ENCODE assay signal across 24 mouse cellular contexts in the genomic region with DNA sequence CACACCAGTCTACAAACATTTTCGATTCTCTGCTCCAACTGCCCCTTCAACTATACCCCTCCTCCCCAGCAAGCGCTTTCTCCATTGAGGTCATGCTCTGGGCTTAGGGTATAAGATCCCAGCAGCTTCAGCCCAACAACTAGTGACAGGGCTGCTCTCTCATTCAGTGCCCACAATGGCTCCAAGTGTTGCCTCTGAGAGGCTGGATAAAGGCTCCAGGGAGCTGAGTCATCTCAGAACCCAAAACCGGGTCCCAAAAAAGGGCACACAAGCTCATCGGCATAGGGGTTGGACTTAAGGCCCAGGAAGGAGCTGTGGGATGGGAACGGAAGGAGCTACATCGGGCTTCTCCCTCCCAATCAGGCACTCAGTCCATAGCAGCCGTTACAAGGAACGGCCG. TPM values are rescaled to one million over a fixed set of nuclear protein-coding genes. Genes with fewer than 3 reads are reported as not detected.
"Had no signal": no experiment of that assay in that cellular context is flagged by ENCODE, and none has a peak within 500 bp of the region (broad histone marks: within the 10 kb centered on the region; RNA-seq: fewer than 3 reads in every experiment).

No protein-coding gene starts in this region.

- H3K36me3 ChIP-seq: midbrain, embryonic 10.5 days; midbrain, embryonic 12.5 days; neural tube, embryonic 13.5 days; neural tube, embryonic 15.5 days; stomach, embryonic 15.5 days had no signal

- H3K4me3 ChIP-seq: midbrain, embryonic 10.5 days; midbrain, embryonic 12.5 days; myocyte; neural tube, embryonic 13.5 days; neural tube, embryonic 15.5 days; stomach, embryonic 15.5 days had no signal

- DNase-seq: lung, adult 18-20 months; lung, embryonic 14.5 days; lung, postnatal 10 days; lung, postnatal 4 days; midbrain, embryonic 14.5 days; right cerebral cortex, adult 18-20 months; right cerebral cortex, postnatal 25 days; right cerebral cortex, postnatal 4 days; spleen, adult 18-20 months; thymus, adult 2 months; thymus, postnatal 25 days; thymus, postnatal 4 days had no signal

- H3K27ac ChIP-seq: midbrain, embryonic 12.5 days; neural tube, embryonic 13.5 days; neural tube, embryonic 15.5 days; stomach, embryonic 15.5 days; stomach, postnatal 0 days had no signal

- H3K9me3 ChIP-seq: midbrain, embryonic 10.5 days; midbrain, embryonic 12.5 days; neural tube, embryonic 13.5 days; neural tube, embryonic 15.5 days; stomach, embryonic 15.5 days had no signal

- H3K4me1 ChIP-seq: midbrain, embryonic 12.5 days; neural tube, embryonic 13.5 days; neural tube, embryonic 15.5 days; stomach, embryonic 15.5 days had no signal

- H3K27me3 ChIP-seq: neural tube, embryonic 13.5 days; neural tube, embryonic 15.5 days; stomach, embryonic 15.5 days had no signal

RNA-seq across cellular contexts. Expression of a gene that starts 6.9 kb away (rescaled TPM):
- total RNA-seq: megakaryocyte, adult 5-6 weeks; megakaryocyte-erythroid progenitor cell, adult 5-6 weeks had no signal
- polyA plus RNA-seq: myocyte; small intestine, adult 2 months; urinary bladder, adult 2 months had no signal

RNA-seq across cellular contexts. Expression of a gene that starts 24.6 kb away (rescaled TPM):
- total RNA-seq: megakaryocyte-erythroid progenitor cell, adult 5-6 weeks had no signal
- polyA plus RNA-seq: midbrain, embryonic 10.5 days; midbrain, embryonic 12.5 days; midbrain, embryonic 14.5 days; midbrain, embryonic 16.5 days; neural tube, embryonic 13.5 days; neural tube, embryonic 15.5 days had no signal
